ENCODE assay signal across 22 mouse cellular contexts in genomic region chr4:103685136-103685535, GRCm38 (mm10).
DNase-seq lines count a peak whose midpoint lies in the region; ATAC-seq and TF ChIP-seq lines count a peak whose summit lies in the region.
"Had no signal": no experiment of that assay in that cellular context is flagged by ENCODE, and none has a peak within 500 bp of the region (broad histone marks: within the 10 kb centered on the region; RNA-seq: fewer than 3 reads in every experiment).

No protein-coding gene starts in this region.

- peak; percentile 4 for DNase-seq in gastrocnemius, postnatal 14 days
- DNase-seq in gastrocnemius, adult 8-10 months (ENCODE audit: low spot score in 2 of 2): no peak
- DNase-seq in midbrain, postnatal 0 days (ENCODE audit: low spot score): peak; percentile 79
- DNase-seq in midbrain, embryonic 14.5 days: no peak
- peak; percentile 53 to 57 for DNase-seq in cerebellum, adult 18-20 months
- DNase-seq in cerebellum, postnatal 25 days: peak; percentile 78 to 86
- DNase-seq in ovary, adult 18-20 months (ENCODE audit: low spot score): no peak
- no peak for DNase-seq in embryo, embryonic 11 days
- DNase-seq: kidney, adult 9 months; kidney, postnatal 25 days; thymus, adult 2 months had no signal

- no peaks in the 10 kb centered on the region for H3K36me3 ChIP-seq in midbrain, postnatal 0 days (ENCODE audit: insufficient read depth, low read length)
- no peaks in the 10 kb centered on the region for H3K36me3 ChIP-seq in midbrain, embryonic 14.5 days (ENCODE audit: control insufficient read depth, insufficient read depth, low read length)
- H3K36me3 ChIP-seq: embryonic facial prominence, embryonic 15.5 days; forebrain, embryonic 10.5 days; hindbrain, embryonic 13.5 days; intestine, embryonic 15.5 days; limb, embryonic 15.5 days; liver, embryonic 15.5 days; midbrain, embryonic 12.5 days; neural tube, embryonic 13.5 days had no signal

- no peak for ATAC-seq in midbrain, postnatal 0 days (ENCODE audit: low FRiP score)
- ATAC-seq in midbrain, embryonic 14.5 days (ENCODE audit: low FRiP score, low TSS enrichment): no peak
- ATAC-seq: intestine, embryonic 15.5 days; lung, postnatal 0 days had no signal

- H3K27ac ChIP-seq in midbrain, postnatal 0 days (ENCODE audit: low read depth, low read length): no peak overlapping the region
- H3K27ac ChIP-seq in midbrain, embryonic 14.5 days (replicated peaks; ENCODE audit: low read depth, low read length): no peak overlapping the region
- H3K27ac ChIP-seq: embryonic facial prominence, embryonic 15.5 days; forebrain, embryonic 10.5 days; hindbrain, embryonic 13.5 days; intestine, embryonic 15.5 days; limb, embryonic 15.5 days; liver, embryonic 15.5 days; midbrain, embryonic 12.5 days; neural tube, embryonic 13.5 days had no signal

- 70% methylated on average over 4 of the region's 4 CpGs for WGBS in midbrain, postnatal 0 days
- 90% methylated on average over 4 of the region's 4 CpGs for WGBS in midbrain, embryonic 14.5 days

- H3K4me1 ChIP-seq in midbrain, postnatal 0 days (ENCODE audit: insufficient read depth, low read length): no peaks in the 10 kb centered on the region
- no peaks in the 10 kb centered on the region for H3K4me1 ChIP-seq in midbrain, embryonic 14.5 days (ENCODE audit: control insufficient read depth, insufficient read depth, low read length)
- H3K4me1 ChIP-seq: embryonic facial prominence, embryonic 15.5 days; forebrain, embryonic 10.5 days; hindbrain, embryonic 13.5 days; intestine, embryonic 15.5 days; limb, embryonic 15.5 days; liver, embryonic 15.5 days; midbrain, embryonic 12.5 days; neural tube, embryonic 13.5 days had no signal

- no peaks in the 10 kb centered on the region for H3K9me3 ChIP-seq in midbrain, postnatal 0 days (ENCODE audit: low read length)
- H3K9me3 ChIP-seq in midbrain, embryonic 14.5 days (ENCODE audit: control insufficient read depth, low read length): no peaks in the 10 kb centered on the region
- H3K9me3 ChIP-seq: embryonic facial prominence, embryonic 15.5 days; forebrain, embryonic 10.5 days; hindbrain, embryonic 13.5 days; intestine, embryonic 15.5 days; limb, embryonic 15.5 days; liver, embryonic 15.5 days; midbrain, embryonic 12.5 days; neural tube, embryonic 13.5 days had no signal

- H3K4me3 ChIP-seq in midbrain, postnatal 0 days (ENCODE audit: low read depth, low read length): no peak overlapping the region
- H3K4me3 ChIP-seq in midbrain, embryonic 14.5 days (replicated peaks; ENCODE audit: low read depth, low read length): no peak overlapping the region
- H3K4me3 ChIP-seq: embryonic facial prominence, embryonic 15.5 days; forebrain, embryonic 10.5 days; hindbrain, embryonic 13.5 days; intestine, embryonic 15.5 days; limb, embryonic 15.5 days; liver, embryonic 15.5 days; midbrain, embryonic 12.5 days; neural tube, embryonic 13.5 days had no signal

- no peak overlapping the region for H3K9ac ChIP-seq in midbrain, postnatal 0 days (replicated peaks; ENCODE audit: low read length, poor library complexity, severe bottlenecking)
- H3K9ac ChIP-seq in midbrain, embryonic 14.5 days (replicated peaks; ENCODE audit: low read length): no peak overlapping the region
- H3K9ac ChIP-seq: embryonic facial prominence, embryonic 15.5 days; hindbrain, embryonic 13.5 days; intestine, embryonic 15.5 days; limb, embryonic 15.5 days; liver, embryonic 15.5 days; midbrain, embryonic 12.5 days; neural tube, embryonic 13.5 days had no signal

- TF ChIP-seq CTCF in midbrain, postnatal 0 days (IDR thresholded peaks at IDR 0.05): no peak

- intact Hi-C loops in gastrocnemius, postnatal 14 days (cut with DNase I; ENCODE audit: low total_unique reads): no loop called here

- H3K27me3 ChIP-seq in midbrain, postnatal 0 days (ENCODE audit: insufficient read depth, low read length): no peaks in the 10 kb centered on the region
- H3K27me3 ChIP-seq in midbrain, embryonic 14.5 days (ENCODE audit: control insufficient read depth, insufficient read depth, low read length): no peaks in the 10 kb centered on the region
- H3K27me3 ChIP-seq: CH12.LX; embryonic facial prominence, embryonic 15.5 days; hindbrain, embryonic 13.5 days; intestine, embryonic 15.5 days; limb, embryonic 15.5 days; liver, embryonic 15.5 days; midbrain, embryonic 12.5 days; neural tube, embryonic 13.5 days had no signal

- H3K4me2 ChIP-seq in midbrain, postnatal 0 days (ENCODE audit: low read depth, low read length, poor library complexity, severe bottlenecking): no peak overlapping the region
- H3K4me2 ChIP-seq in midbrain, embryonic 14.5 days (ENCODE audit: low read length): no peak overlapping the region
- H3K4me2 ChIP-seq: embryonic facial prominence, embryonic 15.5 days; heart, embryonic 11.5 days; hindbrain, embryonic 13.5 days; intestine, embryonic 15.5 days; limb, embryonic 15.5 days; liver, embryonic 15.5 days; midbrain, embryonic 12.5 days; neural tube, embryonic 13.5 days had no signal

Comparison
In these comparisons a context has a peak if more than half of its experiments do, and no peak if none do; other contexts are left out.
1. DNase-seq: peak in gastrocnemius, postnatal 14 days (single experiment), midbrain, postnatal 0 days (single experiment), cerebellum, adult 18-20 months (2 of 2) and cerebellum, postnatal 25 days (2 of 2); none in gastrocnemius, adult 8-10 months (0 of 2), midbrain, embryonic 14.5 days (single experiment), ovary, adult 18-20 months (single experiment) and embryo, embryonic 11 days (single experiment).